Mouse (Mus musculus): ENCODE data around the gene Ccdc125. TPM values are rescaled to one million over a fixed set of nuclear protein-coding genes. Genes with fewer than 3 reads are reported as not detected.

Gene Ccdc125
- 12.4 to 14.3 TPM (median 12.9 TPM) in 4 replicates for total RNA-seq (2023; ENCODE audit: inconsistent age)

GRCm38 (mm10) chr13:100669291-100670022, at the start of gene Ccdc125:
TSS of gene Ccdc125 (plus strand) at chr13:100669717.

GRCm38 (mm10) chr13:100650550-100651438, 18.7 kb upstream of the Ccdc125 start, which contains the start of the genes Ak6 and Rad17:
TSS of gene Ak6 (plus strand) at chr13:100650979.
TSS of gene Rad17 (minus strand) at chr13:100651051.

DNA sequence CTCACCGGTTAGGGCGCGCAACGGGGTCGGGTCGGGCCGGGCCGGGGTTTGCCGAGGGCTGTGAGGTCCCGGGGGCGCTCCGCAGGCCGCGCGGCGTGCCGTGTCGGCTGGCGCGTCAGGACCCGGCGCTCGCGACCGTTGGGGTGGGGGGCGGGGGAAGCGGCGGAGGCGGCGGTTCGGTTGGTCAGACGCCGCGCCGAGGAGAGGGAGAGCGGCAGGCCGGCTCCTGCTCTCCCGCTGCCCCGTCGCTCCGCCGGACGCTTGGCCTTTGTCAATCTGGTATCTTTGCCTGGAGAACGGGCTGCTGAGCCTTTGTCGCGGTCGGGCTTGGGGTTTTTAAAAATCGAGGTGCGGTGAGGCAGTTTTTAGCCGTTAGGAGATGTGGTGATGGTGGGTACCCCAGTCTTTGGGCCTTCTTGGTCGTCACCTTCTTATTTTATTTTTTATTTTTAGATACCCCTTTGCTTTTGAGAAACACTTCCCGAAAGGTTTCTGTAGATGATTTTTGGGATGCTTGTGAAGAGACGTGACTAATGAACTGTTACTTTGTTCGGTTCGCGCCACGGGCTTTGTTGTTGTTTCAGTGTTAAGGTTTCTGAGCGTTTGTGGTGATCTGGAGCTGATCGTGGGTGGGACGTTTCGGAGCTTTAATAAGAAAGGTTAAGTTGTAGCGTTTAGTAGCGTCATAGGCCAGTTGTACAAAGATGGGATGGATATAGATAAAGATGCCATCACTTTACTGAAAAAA, 17.9 kb upstream of the Ccdc125 start, which contains the start of gene Taf9:
Taf9 (plus strand) TSS at position 141 of the 748 bp plus-strand sequence.

DNA sequence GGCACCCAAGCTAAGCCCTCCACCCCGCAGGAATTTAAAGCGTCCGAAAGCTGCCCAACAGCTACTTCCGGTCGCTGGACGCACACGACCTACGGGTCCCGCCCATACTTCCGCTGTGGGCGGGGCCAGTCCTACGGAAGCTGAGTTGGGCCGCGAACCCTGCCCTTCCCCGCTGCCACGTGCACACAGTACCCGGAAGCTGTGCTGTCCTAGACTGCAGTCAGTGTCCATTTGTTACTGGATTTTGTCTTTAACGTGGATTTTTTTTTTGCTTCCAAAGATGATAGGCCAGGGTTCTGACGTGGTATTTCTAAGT, 61.3 kb downstream of the Ccdc125 start, which contains the start of gene Cdk7:
Cdk7 (minus strand) TSS at position 79 of the 316 bp plus-strand sequence.

GRCm38 (mm10) chr13:100744036-100744744, 74.7 kb downstream of the Ccdc125 start, which contains the start of gene Mrps36:
TSS of gene Mrps36 (minus strand) at chr13:100744659.

Other genes with a start within 250 kb of the Ccdc125 start
- 0.13 TPM in 1 of 4 replicates, not detected in the others for gene Naip1, start 216.8 kb upstream of the Ccdc125 start, total RNA-seq (2023; ENCODE audit: inconsistent age)
- 54.9 to 63.3 TPM (median 57.4 TPM) in 4 replicates for gene Gtf2h2, start 177.1 kb upstream of the Ccdc125 start, total RNA-seq (2023; ENCODE audit: inconsistent age)
- gene Ocln, start 117.0 kb upstream of the Ccdc125 start, total RNA-seq (2023; ENCODE audit: inconsistent age): not detected in 4 replicates
- 9.7 to 12.1 TPM (median 10.1 TPM) in 4 replicates for gene Marveld2, start 52.7 kb upstream of the Ccdc125 start, total RNA-seq (2023; ENCODE audit: inconsistent age)
- 96.5 to 119 TPM (median 106 TPM) in 4 replicates for gene Ak6, start 18.7 kb upstream of the Ccdc125 start, total RNA-seq (2023; ENCODE audit: inconsistent age)
- 30.7 to 32.7 TPM (median 31.6 TPM) in 4 replicates for gene Rad17, start 18.7 kb upstream of the Ccdc125 start, total RNA-seq (2023; ENCODE audit: inconsistent age)
- gene Taf9, start 18.1 kb upstream of the Ccdc125 start, total RNA-seq (2023; ENCODE audit: inconsistent age): 17.8 to 21.4 TPM (median 19.4 TPM) in 4 replicates
- 33.5 to 40.8 TPM (median 37.2 TPM) in 4 replicates for gene Cdk7, start 61.2 kb downstream of the Ccdc125 start, total RNA-seq (2023; ENCODE audit: inconsistent age)
- gene Mrps36, start 74.9 kb downstream of the Ccdc125 start, total RNA-seq (2023; ENCODE audit: inconsistent age): 24.3 to 28.0 TPM (median 26.8 TPM) in 4 replicates
- gene Cenph, start 106.2 kb downstream of the Ccdc125 start, total RNA-seq (2023; ENCODE audit: inconsistent age): 1.3 to 2.9 TPM (median 1.8 TPM) in 4 replicates
- 4.3 to 8.4 TPM (median 6.1 TPM) in 4 replicates for gene Ccnb1, start 116.9 kb downstream of the Ccdc125 start, total RNA-seq (2023; ENCODE audit: inconsistent age)
- gene Slc30a5, start 163.7 kb downstream of the Ccdc125 start, total RNA-seq (2023; ENCODE audit: inconsistent age): 91.7 to 105 TPM (median 95.9 TPM) in 4 replicates